Mouse (Mus musculus) mouse trophoblast stem cell (cell line): ENCODE measurements at regions not wholly inside any gene's neighbourhood (a gene's known extent, or its start where the extent isn't known, plus 50 kb on each side); places are given as distances from the start of the nearest gene placed in this dataset.

Source experiments
- in situ Hi-C, 2 experiments: fragments of 300-500 bp; cut with MseI, MboI; formaldehyde crosslinking; loops; 2 replicates in 1 of 2; 3 replicates in 1 of 2; pipeline ENCODE4 v1.15.1; 2025

DNA sequence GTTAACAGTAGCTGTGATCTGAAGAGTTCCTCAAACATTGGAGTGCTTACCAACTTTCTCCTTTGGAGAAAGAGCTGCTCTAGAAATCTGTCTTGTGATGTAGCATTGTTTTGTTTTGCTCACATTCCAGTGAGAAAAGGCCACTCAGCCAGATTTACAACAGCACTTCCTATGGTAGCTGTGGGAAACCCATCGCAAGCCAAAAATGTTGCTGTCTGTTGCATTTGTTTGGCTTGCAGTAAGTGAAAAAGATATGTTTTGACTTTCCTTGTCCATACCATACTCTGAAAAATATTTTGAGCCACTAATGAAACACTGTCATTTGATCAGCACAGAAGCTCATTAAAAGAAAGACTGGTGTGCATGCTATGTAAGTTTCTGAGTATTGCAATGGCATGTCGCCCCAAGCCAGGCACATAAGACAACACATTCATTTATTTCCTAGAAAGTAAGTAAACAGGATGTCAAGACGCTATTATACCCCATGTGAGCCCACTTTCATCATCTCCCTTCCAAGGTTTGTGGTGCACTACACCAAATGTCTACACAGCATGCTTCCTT, 66.2 kb downstream of the Car2 start:
- in situ Hi-C loops: no loop called here

DNA sequence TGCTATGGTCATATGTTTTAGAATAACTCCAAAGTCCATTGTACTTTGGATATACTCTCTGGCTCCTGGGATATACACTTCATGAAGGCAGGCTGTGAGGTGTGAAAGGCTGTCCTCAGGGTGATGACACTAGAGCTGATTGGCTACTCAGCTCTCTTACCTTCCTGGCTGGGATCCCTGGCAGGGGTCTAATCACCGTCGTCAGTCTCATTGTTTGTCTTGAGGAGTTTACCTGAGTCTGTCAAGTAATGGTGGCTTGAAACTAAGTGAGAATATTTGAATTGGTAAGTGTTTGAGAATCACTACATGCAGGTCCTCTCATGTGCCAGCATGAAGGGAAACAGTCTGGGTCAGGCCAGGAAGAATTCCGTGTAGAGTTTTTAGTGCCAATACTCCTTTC, 66.9 kb downstream of the Car2 start:
- in situ Hi-C loops: no loop called here

DNA sequence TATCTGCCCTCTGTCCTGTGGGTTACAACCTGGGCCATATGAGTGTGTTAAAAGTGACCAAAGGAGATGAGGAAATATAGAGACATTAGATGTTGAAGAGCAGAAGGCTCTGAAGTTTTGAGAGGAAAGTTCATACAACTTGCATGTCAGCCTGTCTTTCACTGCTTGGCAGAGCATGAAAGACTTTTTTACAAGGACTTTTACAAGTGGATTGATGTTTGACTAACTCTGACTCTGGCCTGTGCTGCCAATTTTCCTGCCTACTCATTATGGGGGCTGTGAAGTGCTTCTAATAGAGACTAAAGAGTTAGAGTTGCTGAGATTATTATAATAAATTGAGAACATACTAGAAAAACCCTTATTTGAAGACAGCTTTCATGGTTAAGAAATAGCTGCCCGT, 71.4 kb downstream of the Car2 start:
- in situ Hi-C loops: no loop called here

GRCm38 (mm10) chr3:14958277-14958676, 72.2 kb downstream of the Car2 start:
- in situ Hi-C loops: no loop called here

- in situ Hi-C loops: no loop called here
Measured at GRCm38 (mm10) chr3:14959586-14959985, 73.5 kb downstream of the Car2 start.

DNA sequence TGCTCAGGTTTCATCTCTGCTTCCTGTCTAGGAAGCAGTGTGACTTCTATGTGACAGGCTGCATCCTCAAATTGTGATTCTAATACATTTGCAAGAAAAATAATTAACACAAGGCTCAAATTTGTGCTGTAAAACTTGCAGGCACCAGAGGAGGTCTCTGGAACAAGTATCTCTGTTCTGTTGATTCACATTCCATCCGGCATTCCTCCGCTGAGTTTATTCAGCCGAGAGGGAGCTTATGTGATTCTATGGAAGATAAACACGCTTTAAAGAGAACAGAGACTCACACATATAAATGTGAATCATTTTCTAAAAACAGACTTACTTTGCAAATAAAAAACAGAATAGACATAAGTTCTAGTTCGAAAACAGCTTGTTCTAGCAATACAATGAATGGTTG, 78.7 kb downstream of the Car2 start:
- in situ Hi-C loops: no loop called here

DNA sequence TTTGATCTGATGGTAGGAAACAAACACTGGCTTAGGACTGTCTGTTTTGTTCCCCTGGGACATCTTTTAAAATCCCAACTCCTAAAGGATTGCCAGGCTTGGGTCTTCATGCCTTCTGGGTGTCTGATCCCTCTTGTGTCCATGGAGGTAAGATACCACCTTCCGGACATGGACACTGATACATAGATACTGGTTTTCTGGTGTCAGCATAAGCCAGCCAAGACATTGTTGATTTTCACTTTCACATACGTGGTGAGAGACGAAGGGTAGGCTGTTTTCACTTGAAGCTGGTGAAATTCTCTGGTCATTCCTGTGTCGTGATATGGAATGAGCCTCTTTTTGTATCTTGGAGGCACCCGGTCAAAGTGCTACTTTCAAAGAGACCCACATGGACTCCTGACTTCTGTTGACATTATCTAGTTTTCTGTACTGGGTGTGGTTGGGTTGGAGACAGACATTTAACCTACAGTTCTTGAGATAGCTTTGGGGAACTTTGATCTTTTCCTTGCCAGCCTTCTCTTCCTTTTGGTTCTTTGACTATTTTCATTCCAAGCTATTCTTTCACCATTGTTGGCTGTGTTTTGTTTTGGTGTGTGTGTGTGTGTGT, 79.5 kb downstream of the Car2 start:
- in situ Hi-C loops: no loop called here

DNA sequence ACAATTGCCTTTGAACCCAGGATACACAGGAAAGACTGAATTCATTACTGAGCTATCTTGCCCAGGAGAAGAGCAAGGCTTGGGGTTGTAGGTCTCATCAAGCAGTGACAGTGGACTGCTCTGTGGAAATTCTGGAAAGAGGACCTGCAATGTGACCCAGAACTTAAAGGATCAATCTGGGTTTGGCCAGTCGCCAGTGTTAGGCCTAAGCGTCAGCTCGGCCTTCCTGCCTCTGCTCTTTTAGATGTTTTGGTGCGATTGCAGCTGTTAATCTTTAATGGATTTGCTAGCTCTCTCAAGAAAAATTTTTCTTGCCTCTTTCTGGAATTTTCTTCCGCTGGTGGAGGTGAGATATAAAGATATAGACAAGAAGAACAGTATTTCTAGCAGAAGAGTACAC, 81.2 kb downstream of the Car2 start:
- in situ Hi-C loops: no loop called here

DNA sequence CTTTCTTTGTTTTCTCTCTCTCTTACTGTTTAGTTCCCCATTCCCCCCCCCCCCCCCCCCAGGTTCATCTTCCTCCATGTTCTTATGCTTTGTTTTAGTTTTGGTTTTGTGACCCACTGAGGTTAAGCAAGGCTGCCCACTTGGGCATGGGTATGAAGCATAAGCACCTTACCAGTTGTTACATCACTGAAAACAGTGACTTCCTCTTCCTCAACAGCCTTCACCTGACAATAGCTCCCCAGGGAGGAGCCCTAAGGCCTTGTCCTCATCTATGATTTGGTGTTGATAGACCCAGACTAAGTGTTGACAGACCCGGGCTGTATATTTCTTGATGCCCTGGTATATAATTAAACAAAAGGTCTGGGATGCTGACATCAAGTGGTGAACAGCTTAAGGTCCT, 82.3 kb downstream of the Car2 start:
- in situ Hi-C loops: no loop called here

DNA sequence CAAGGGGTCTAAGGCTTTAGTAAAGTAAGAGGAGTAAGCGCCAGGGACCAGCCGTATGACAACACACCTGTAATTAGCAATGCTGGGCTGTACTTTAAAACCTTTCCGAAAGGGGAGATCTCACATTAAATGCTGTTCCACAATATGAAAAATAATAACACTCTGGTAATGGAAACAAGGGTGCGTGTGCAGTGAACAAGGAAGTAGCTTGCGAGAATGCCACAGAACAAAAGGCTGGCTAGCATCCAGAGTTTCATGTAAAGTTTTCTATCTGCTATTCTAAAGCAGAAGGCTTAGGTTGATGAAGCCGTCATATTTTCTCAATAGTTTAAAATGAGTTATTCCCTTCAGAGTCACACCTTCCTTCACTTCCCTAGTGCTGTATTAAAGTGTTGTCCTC, 83.6 kb downstream of the Car2 start:
- in situ Hi-C loops: no loop called here

GRCm38 (mm10) chr3:14971647-14972046, 85.6 kb downstream of the Car2 start:
- in situ Hi-C loops: no loop called here

- in situ Hi-C loops: no loop called here
Measured at GRCm38 (mm10) chr3:14974758-14975157, 88.7 kb downstream of the Car2 start.

DNA sequence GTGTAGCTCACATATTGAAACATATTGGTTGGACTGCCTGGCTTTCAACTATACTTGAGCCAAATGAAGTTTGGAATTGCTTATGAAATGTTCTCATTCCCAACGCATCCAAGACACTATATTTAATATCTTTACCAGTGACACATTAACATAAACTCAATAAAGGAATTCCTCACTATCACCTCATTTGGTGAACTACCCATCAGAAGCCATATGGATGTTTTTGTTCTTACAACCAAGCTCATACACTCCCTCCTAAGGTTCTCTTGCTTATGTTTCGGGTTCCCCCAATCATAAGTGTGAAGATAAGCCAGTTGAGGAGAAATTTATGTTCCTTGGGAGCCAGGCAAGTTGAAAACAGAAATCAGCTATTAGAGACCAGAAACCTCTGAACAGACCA, 89.1 kb downstream of the Car2 start:
- in situ Hi-C loops: no loop called here

- in situ Hi-C loops: no loop called here
Measured at GRCm38 (mm10) chr3:14979116-14979613, 93.1 kb downstream of the Car2 start.

GRCm38 (mm10) chr3:14989635-14990034, 103.6 kb downstream of the Car2 start:
- in situ Hi-C loops: no loop called here

GRCm38 (mm10) chr3:14993936-14994335, 107.9 kb downstream of the Car2 start:
- in situ Hi-C loops: no loop called here

DNA sequence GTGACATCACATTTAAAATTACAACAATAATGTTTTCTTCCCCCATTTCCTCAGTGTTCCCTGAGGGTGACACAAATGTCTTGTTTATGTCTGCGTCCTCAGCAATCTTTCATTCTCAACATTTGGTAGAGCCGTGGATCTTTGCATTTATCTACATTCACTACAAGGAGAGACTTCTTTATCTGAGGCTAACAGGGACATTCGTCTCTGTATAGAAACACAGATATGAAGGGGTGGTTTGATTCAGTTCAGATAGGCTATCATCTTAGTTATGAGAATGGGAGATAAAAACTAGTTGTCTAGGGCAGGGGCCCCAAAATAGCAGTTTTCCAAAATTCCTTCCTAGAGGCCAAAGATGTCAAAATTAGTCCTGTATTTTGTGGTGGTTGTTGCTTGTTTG, 111.2 kb downstream of the Car2 start:
- in situ Hi-C loops: no loop called here

DNA sequence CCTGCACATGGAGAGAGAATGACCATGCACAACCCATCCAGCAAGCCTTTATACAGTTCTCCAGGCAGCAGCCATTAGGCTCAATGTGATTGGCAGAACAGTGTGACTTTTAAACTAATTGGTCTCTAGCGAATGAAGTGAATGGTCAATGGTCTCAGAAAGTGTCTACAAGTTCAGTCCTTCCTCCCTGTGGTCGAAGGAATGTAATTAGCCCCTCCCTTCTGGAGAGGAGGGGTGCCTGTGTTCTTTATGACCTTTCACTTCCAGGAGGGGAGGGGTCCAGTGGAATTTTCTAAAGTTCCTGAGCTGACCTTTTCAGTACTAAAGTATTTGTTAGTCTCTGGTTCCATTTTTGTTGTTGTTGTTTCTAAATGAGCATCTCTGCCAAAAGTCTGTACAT, 112.4 kb downstream of the Car2 start:
- in situ Hi-C loops: no loop called here

GRCm38 (mm10) chr3:14999411-14999810, 113.3 kb downstream of the Car2 start:
- in situ Hi-C loops: no loop called here

- in situ Hi-C loops: loop anchor here in 1 of 2 experiments (25.0 kb wide), 1 partner anchor 313 kb away; no protein-coding TSS in a partner anchor
Measured at GRCm38 (mm10) chr3:14999914-15000313, 113.8 kb downstream of the Car2 start.

DNA sequence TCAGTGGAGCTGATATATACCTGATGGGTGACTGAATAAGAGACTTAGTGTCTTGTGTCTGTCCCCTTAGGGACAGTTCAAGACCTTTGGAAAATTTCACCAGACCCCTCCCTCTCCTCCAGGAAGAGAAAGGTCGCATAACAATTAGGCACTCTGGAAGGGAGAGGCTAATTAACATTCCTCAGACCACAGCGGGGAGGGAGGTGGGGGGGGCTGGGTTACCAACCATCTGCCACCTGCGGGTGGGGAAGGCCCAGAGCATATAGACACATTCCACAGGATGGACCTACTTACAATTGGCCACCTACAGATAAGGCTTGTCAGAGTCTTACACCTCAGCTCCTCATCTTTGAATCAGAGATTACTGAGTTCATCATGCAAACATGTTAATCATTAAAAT, 114.6 kb downstream of the Car2 start:
- in situ Hi-C loops: loop anchor here in 1 of 2 experiments (25.0 kb wide), 1 partner anchor 313 kb away; no protein-coding TSS in a partner anchor

GRCm38 (mm10) chr3:15007821-15008220, 121.7 kb downstream of the Car2 start:
- in situ Hi-C loops: loop anchor here in 1 of 2 experiments (25.0 kb wide), 1 partner anchor 321 kb away; no protein-coding TSS in a partner anchor

- in situ Hi-C loops: loop anchor here in 1 of 2 experiments (25.0 kb wide), 1 partner anchor 321 kb away; no protein-coding TSS in a partner anchor
Measured at GRCm38 (mm10) chr3:15008501-15008900, 122.4 kb downstream of the Car2 start.
